Mouse (Mus musculus): ENCODE results near the gene Ccdc146. TPM values are rescaled to one million over a fixed set of nuclear protein-coding genes. Genes with fewer than 3 reads are reported as not detected.

The Ccdc146 gene
- polyA plus RNA-seq, 1 experiment = not detected

- no peak for TF ChIP-seq GATA1 (IDR thresholded peaks at IDR 0.05; ENCODE audit: low read length)
These were observed 51.8 kb downstream of the Ccdc146 start, which contains the start of gene Fgl2 for GRCm38 (mm10) chr5:21372493-21373179. TSS of gene Fgl2 (plus strand) at chr5:21372642.

- TF ChIP-seq GATA1 (IDR thresholded peaks at IDR 0.05; ENCODE audit: low read length) = no peak
These were observed 52.6 kb downstream of the Ccdc146 start for GRCm38 (mm10) chr5:21371920-21372319.

GRCm38 (mm10) chr5:21370218-21370947, 54.1 kb downstream of the Ccdc146 start:
- no peak for TF ChIP-seq GATA1 (IDR thresholded peaks at IDR 0.05; ENCODE audit: low read length)

- TF ChIP-seq GATA1 (IDR thresholded peaks at IDR 0.05; ENCODE audit: low read length) = no peak
These were observed 57.0 kb downstream of the Ccdc146 start for GRCm38 (mm10) chr5:21367514-21367913.

GRCm38 (mm10) chr5:21366338-21367053, 58.0 kb downstream of the Ccdc146 start:
- TF ChIP-seq GATA1 (IDR thresholded peaks at IDR 0.05; ENCODE audit: low read length) = no peak

- no peak for TF ChIP-seq GATA1 (IDR thresholded peaks at IDR 0.05; ENCODE audit: low read length)
These were observed 61.1 kb downstream of the Ccdc146 start for GRCm38 (mm10) chr5:21363343-21363742.

GRCm38 (mm10) chr5:21358648-21359047, 65.8 kb downstream of the Ccdc146 start:
- no peak for TF ChIP-seq GATA1 (IDR thresholded peaks at IDR 0.05; ENCODE audit: low read length)

- TF ChIP-seq GATA1 (IDR thresholded peaks at IDR 0.05; ENCODE audit: low read length) = no peak
These were observed 72.8 kb downstream of the Ccdc146 start for GRCm38 (mm10) chr5:21351678-21352077.

GRCm38 (mm10) chr5:21348366-21348765, 76.1 kb downstream of the Ccdc146 start:
- TF ChIP-seq GATA1 (IDR thresholded peaks at IDR 0.05; ENCODE audit: low read length) = no peak

- TF ChIP-seq GATA1 (IDR thresholded peaks at IDR 0.05; ENCODE audit: low read length) = no peak
These were observed 92.4 kb downstream of the Ccdc146 start for GRCm38 (mm10) chr5:21332119-21332518.

GRCm38 (mm10) chr5:21331656-21332055, 92.8 kb downstream of the Ccdc146 start:
- TF ChIP-seq GATA1 (IDR thresholded peaks at IDR 0.05; ENCODE audit: low read length) = no peak

GRCm38 (mm10) chr5:21329672-21330665, 94.5 kb downstream of the Ccdc146 start:
- no peak for TF ChIP-seq GATA1 (IDR thresholded peaks at IDR 0.05; ENCODE audit: low read length)

GRCm38 (mm10) chr5:21328560-21328959, 95.9 kb downstream of the Ccdc146 start:
- no peak for TF ChIP-seq GATA1 (IDR thresholded peaks at IDR 0.05; ENCODE audit: low read length)

GRCm38 (mm10) chr5:21326494-21326893, 98.0 kb downstream of the Ccdc146 start:
- no peak for TF ChIP-seq GATA1 (IDR thresholded peaks at IDR 0.05; ENCODE audit: low read length)

GRCm38 (mm10) chr5:21320138-21320537, 104.3 kb downstream of the Ccdc146 start:
- no peak for TF ChIP-seq GATA1 (IDR thresholded peaks at IDR 0.05; ENCODE audit: low read length)

Data from G1E-ER4 (cell line).